ENCODE assay signal across 8 mouse cellular contexts in genomic region chr11:96198642-96199041, GRCm38 (mm10). TPM values are rescaled to one million over a fixed set of nuclear protein-coding genes. Genes with fewer than 3 reads are reported as not detected.
DNase-seq lines count a peak whose midpoint lies in the region; ATAC-seq and TF ChIP-seq lines count a peak whose summit lies in the region.

No protein-coding gene starts in this region.

- H3K9me3 ChIP-seq in hindbrain, embryonic 14.5 days (ENCODE audit: control insufficient read depth, low read length): no peaks in the 10 kb centered on the region
- no peaks in the 10 kb centered on the region for H3K9me3 ChIP-seq in hindbrain, embryonic 10.5 days
- no peaks in the 10 kb centered on the region for H3K9me3 ChIP-seq in forebrain, embryonic 13.5 days (replicated peaks)

- H3K4me1 ChIP-seq in hindbrain, embryonic 14.5 days (replicated peaks; ENCODE audit: control insufficient read depth, insufficient read depth, low read length): no peaks in the 10 kb centered on the region
- peaks cover 5% of the 10 kb centered on the region; the same call in 1 of the 2 replicates for H3K4me1 ChIP-seq in hindbrain, embryonic 10.5 days (replicated peaks)
- H3K4me1 ChIP-seq in spleen, adult 2 months (ENCODE audit: control insufficient read depth, insufficient read depth, insufficient read length): no peaks in the 10 kb centered on the region
- 0 out of 2 replicates have a peak, but pooled peaks cover 4% of the 10 kb centered on the region for H3K4me1 ChIP-seq in forebrain, embryonic 13.5 days

- H3K27me3 ChIP-seq in hindbrain, embryonic 14.5 days (ENCODE audit: control insufficient read depth, insufficient read depth, low read length): peaks cover 100% of the 10 kb centered on the region
- peaks cover 100% of the 10 kb centered on the region for H3K27me3 ChIP-seq in hindbrain, embryonic 10.5 days (ENCODE audit: insufficient read depth, poor library complexity, severe bottlenecking)
- H3K27me3 ChIP-seq in spleen, adult 2 months (ENCODE audit: control insufficient read depth, insufficient read depth, low read length): peaks cover 50% of the 10 kb centered on the region
- H3K27me3 ChIP-seq in forebrain, embryonic 13.5 days: peaks cover 100% of the 10 kb centered on the region

- no peaks in the 10 kb centered on the region for H3K36me3 ChIP-seq in hindbrain, embryonic 14.5 days (replicated peaks; ENCODE audit: control insufficient read depth, insufficient read depth)
- no peaks in the 10 kb centered on the region for H3K36me3 ChIP-seq in hindbrain, embryonic 10.5 days
- H3K36me3 ChIP-seq in spleen, adult 2 months (ENCODE audit: control insufficient read depth, insufficient read depth, low read length): no peaks in the 10 kb centered on the region
- H3K36me3 ChIP-seq in forebrain, embryonic 13.5 days (ENCODE audit: poor library complexity, severe bottlenecking): no peaks in the 10 kb centered on the region

- TF ChIP-seq CTCF in spleen, adult 2 months (IDR thresholded peaks at IDR 0.05; ENCODE audit: extremely low read depth, insufficient read depth, insufficient read length, insufficient replicate concordance): 0 out of 2 replicates have a peak, but pooled peaks have one; percentile 10

- no peak overlapping the region for H3K4me3 ChIP-seq in hindbrain, embryonic 14.5 days (replicated peaks; ENCODE audit: low read length)
- no peak overlapping the region for H3K4me3 ChIP-seq in hindbrain, embryonic 10.5 days
- H3K4me3 ChIP-seq in spleen, adult 2 months (ENCODE audit: extremely low read depth, insufficient read depth, insufficient read length): no peak overlapping the region
- H3K4me3 ChIP-seq in forebrain, embryonic 13.5 days: no peak overlapping the region

- WGBS in hindbrain, embryonic 14.5 days: under 1% methylated on average over 12 of the region's 12 CpGs
- WGBS in hindbrain, embryonic 10.5 days: 2% methylated on average over 12 of the region's 12 CpGs
- WGBS in spleen, adult 2 months: under 1% methylated on average over 12 of the region's 12 CpGs
- 2% methylated on average over 12 of the region's 12 CpGs for WGBS in forebrain, embryonic 13.5 days

- H3K27ac ChIP-seq in hindbrain, embryonic 14.5 days: no peak overlapping the region
- no peak overlapping the region for H3K27ac ChIP-seq in hindbrain, embryonic 10.5 days
- no peak overlapping the region for H3K27ac ChIP-seq in spleen, adult 2 months (ENCODE audit: insufficient read depth, low read length)
- H3K27ac ChIP-seq in forebrain, embryonic 13.5 days: no peak overlapping the region

- DNase-seq in hindbrain, embryonic 14.5 days (ENCODE audit: low spot score): peak; percentile 62
- no peak for DNase-seq in hindbrain, embryonic 10.5 days (ENCODE audit: low spot score)
- DNase-seq in spleen, adult 2 months (ENCODE audit: low read depth in 1 of 2, low spot score in 2 of 2): no peak
- no peak for DNase-seq in spleen, postnatal 4 days (ENCODE audit: low spot score in 2 of 2)
- peak; percentile 54 for DNase-seq in embryo, embryonic 9.5 days (ENCODE audit: extremely low spot score)
- peak; percentile 76 for DNase-seq in retina, postnatal 1 day
- DNase-seq in cerebellum, adult 18-20 months: no peak

- ATAC-seq in hindbrain, embryonic 14.5 days (ENCODE audit: low FRiP score): no peak
- ATAC-seq in forebrain, embryonic 13.5 days: no peak

- no peak for TF ChIP-seq POLR2A in spleen, adult 2 months (IDR thresholded peaks at IDR 0.05; ENCODE audit: low read depth, low read length)

- H3K9ac ChIP-seq in hindbrain, embryonic 14.5 days: no peak overlapping the region
- H3K9ac ChIP-seq in forebrain, embryonic 13.5 days: no peak overlapping the region

- no peak overlapping the region for H3K4me2 ChIP-seq in hindbrain, embryonic 14.5 days (replicated peaks)
- H3K4me2 ChIP-seq in forebrain, embryonic 13.5 days: no peak overlapping the region

RNA-seq across cellular contexts. Expression of gene Hoxb13, which starts 4.5 kb away (rescaled TPM):
- not detected in 2 replicates for polyA plus RNA-seq in hindbrain, embryonic 14.5 days (2014; fragmentation: Nextera tagmentation; extraction: Ambion mirVana)
- polyA plus RNA-seq in hindbrain, embryonic 10.5 days (2016; fragmentation: Nextera tagmentation; extraction: Ambion mirVana): not detected in 2 replicates
- polyA plus RNA-seq in spleen, adult 2 months (2012; rRNA removed): not detected in 2 replicates
- polyA plus RNA-seq in forebrain, embryonic 13.5 days (2015; fragmentation: Nextera tagmentation; extraction: Ambion mirVana): not detected in 2 replicates

Comparison
In these comparisons a context has a peak if more than half of its experiments do, and no peak if none do; other contexts are left out.
1. DNase-seq: peak in hindbrain, embryonic 14.5 days (single experiment), embryo, embryonic 9.5 days (single experiment) and retina, postnatal 1 day (single experiment); none in hindbrain, embryonic 10.5 days (single experiment), spleen, adult 2 months (0 of 2), spleen, postnatal 4 days (0 of 2) and cerebellum, adult 18-20 months (0 of 2).